ENCODE assay signal across 12 mouse cellular contexts in the genomic region with DNA sequence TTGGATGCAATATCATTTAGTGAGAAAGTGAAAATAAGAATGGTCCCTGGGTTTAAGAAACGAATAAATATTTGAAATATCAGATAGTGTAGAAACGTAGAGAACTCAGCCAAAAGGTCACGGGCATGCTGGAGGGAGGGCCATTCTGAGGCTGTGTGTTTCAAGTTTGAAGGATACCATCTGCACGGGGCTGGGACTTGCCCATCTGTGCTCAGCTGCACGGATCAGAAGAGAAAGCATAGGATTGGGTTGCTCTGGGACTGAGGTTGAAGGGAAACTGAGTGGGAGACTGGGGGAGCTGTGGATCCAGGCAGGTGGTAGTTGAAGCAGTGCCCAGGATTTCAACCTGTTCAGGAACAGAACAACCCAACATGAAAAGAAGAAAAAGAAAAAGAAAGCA.
DNase-seq lines count a peak whose midpoint lies in the region; ATAC-seq and TF ChIP-seq lines count a peak whose summit lies in the region.
"Had no signal": no experiment of that assay in that cellular context is flagged by ENCODE, and none has a peak within 500 bp of the region (broad histone marks: within the 10 kb centered on the region; RNA-seq: fewer than 3 reads in every experiment).

No protein-coding gene starts in this region.

- no peak overlapping the region for H3K4me2 ChIP-seq in liver, embryonic 12.5 days
- H3K4me2 ChIP-seq: embryonic facial prominence, embryonic 12.5 days; hindbrain, embryonic 12.5 days; liver, embryonic 15.5 days had no signal

- no peaks in the 10 kb centered on the region for H3K9me3 ChIP-seq in liver, embryonic 12.5 days (replicated peaks)
- H3K9me3 ChIP-seq: embryonic facial prominence, embryonic 12.5 days; hindbrain, embryonic 12.5 days; liver, embryonic 15.5 days had no signal

- no peak overlapping the region for H3K4me3 ChIP-seq in layer of hippocampus, adult 2 months
- H3K4me3 ChIP-seq in liver, embryonic 12.5 days, result no peak overlapping the region
- H3K4me3 ChIP-seq: embryonic facial prominence, embryonic 12.5 days; hindbrain, embryonic 12.5 days; liver, embryonic 15.5 days had no signal

- no peak overlapping the region for H3K9ac ChIP-seq in liver, embryonic 12.5 days
- H3K9ac ChIP-seq: embryonic facial prominence, embryonic 12.5 days; hindbrain, embryonic 12.5 days; liver, embryonic 15.5 days had no signal

- no peak for TF ChIP-seq CTCF in layer of hippocampus, adult 2 months (conservative IDR thresholded peaks at IDR 0.05)

- intact Hi-C loops in heart, postnatal 14 days (cut with DNase I), result no loop called here

- no peak for DNase-seq in layer of hippocampus, adult 2 months (ENCODE audit: low spot score in 2 of 2)
- no peak for DNase-seq in layer of hippocampus, postnatal 36 days
- DNase-seq in heart, postnatal 14 days, result peak; percentile 35 to 47
- DNase-seq in kidney, adult 8-10 months, result peak; percentile 2 to 18
- peak; percentile 65 for DNase-seq in lung, postnatal 10 days
- no peak for DNase-seq in cerebellum, postnatal 36 days
- no peak for DNase-seq in spleen, postnatal 10 days (ENCODE audit: low spot score in 2 of 2)

- no peak for ATAC-seq in liver, embryonic 12.5 days

- WGBS in liver, embryonic 12.5 days (ENCODE audit: insufficient replicate concordance), result 48% methylated on average over 5 of the region's 5 CpGs

- no peaks in the 10 kb centered on the region for H3K36me3 ChIP-seq in liver, embryonic 12.5 days
- H3K36me3 ChIP-seq: embryonic facial prominence, embryonic 12.5 days; hindbrain, embryonic 12.5 days; liver, embryonic 15.5 days had no signal

- no peaks in the 10 kb centered on the region for H3K27me3 ChIP-seq in liver, embryonic 12.5 days (replicated peaks)
- H3K27me3 ChIP-seq: CH12.LX; embryonic facial prominence, embryonic 12.5 days; hindbrain, embryonic 12.5 days; liver, embryonic 15.5 days had no signal

- no peaks in the 10 kb centered on the region for H3K4me1 ChIP-seq in liver, embryonic 12.5 days
- H3K4me1 ChIP-seq: embryonic facial prominence, embryonic 12.5 days; liver, embryonic 15.5 days had no signal

- peak overlapping the region; percentile 52; the same call in 1 of the 2 replicates for H3K27ac ChIP-seq in layer of hippocampus, adult 2 months
- no peak overlapping the region for H3K27ac ChIP-seq in liver, embryonic 12.5 days
- H3K27ac ChIP-seq: embryonic facial prominence, embryonic 12.5 days; hindbrain, embryonic 12.5 days; liver, embryonic 15.5 days had no signal

Comparison
In these comparisons a context has a peak if more than half of its experiments do, and no peak if none do; other contexts are left out.
1. DNase-seq: peak in heart, postnatal 14 days (2 of 2), kidney, adult 8-10 months (2 of 2) and lung, postnatal 10 days (single experiment); none in layer of hippocampus, adult 2 months (0 of 2), layer of hippocampus, postnatal 36 days (0 of 2), cerebellum, postnatal 36 days (0 of 2) and spleen, postnatal 10 days (0 of 2).